Mouse (Mus musculus) lung, postnatal 14 days (tissue): ENCODE data around the gene Gm10309.

Source experiments
- DNase-seq: peaks from one replicate; pipeline ENCODE4 v3.0.0; 2021

The Gm10309 gene

GRCm38 (mm10) chr17:86467967-86468366 lies 37.1 kb downstream of the Gm10309 start:
- no peak for DNase-seq

GRCm38 (mm10) chr17:86467291-86467898 lies 37.6 kb downstream of the Gm10309 start:
- DNase-seq = no peak

GRCm38 (mm10) chr17:86466871-86467270 lies 38.2 kb downstream of the Gm10309 start:
- no peak for DNase-seq

- DNase-seq = no peak
Measured at GRCm38 (mm10) chr17:86466412-86466811, 38.6 kb downstream of the Gm10309 start.

- no peak for DNase-seq
Measured at GRCm38 (mm10) chr17:86465865-86466264, 39.2 kb downstream of the Gm10309 start.

GRCm38 (mm10) chr17:86464689-86465363 lies 40.2 kb downstream of the Gm10309 start:
- DNase-seq = no peak

- DNase-seq = no peak
Measured at GRCm38 (mm10) chr17:86464197-86464596, 40.8 kb downstream of the Gm10309 start.

- DNase-seq = no peak
Measured at GRCm38 (mm10) chr17:86463369-86463768, 41.7 kb downstream of the Gm10309 start.

GRCm38 (mm10) chr17:86460645-86461430 lies 44.2 kb downstream of the Gm10309 start:
- DNase-seq = no peak

GRCm38 (mm10) chr17:86458302-86458980 lies 46.6 kb downstream of the Gm10309 start:
- DNase-seq = no peak

- no peak for DNase-seq
Measured at GRCm38 (mm10) chr17:86456512-86456911, 48.5 kb downstream of the Gm10309 start.

GRCm38 (mm10) chr17:86454351-86454706 lies 50.7 kb downstream of the Gm10309 start:
- DNase-seq = no peak

- no peak for DNase-seq
Measured at GRCm38 (mm10) chr17:86453673-86454350, 51.2 kb downstream of the Gm10309 start.

GRCm38 (mm10) chr17:86452934-86453333 lies 52.1 kb downstream of the Gm10309 start:
- DNase-seq = no peak
